Mouse (Mus musculus) gastrocnemius, adult 18-20 months (tissue): Measurements from ENCODE around the gene Hoxd3. TPM values are rescaled to one million over a fixed set of nuclear protein-coding genes. Genes with fewer than 3 reads are reported as not detected.

Source experiments
- DNase-seq: peaks from one replicate; pipeline ENCODE4 v3.0.0; 2021; ENCODE audit warnings: low spot score
- total RNA-seq, 2 experiments: library from RNA; stranded (reverse); gene quantifications; 2 replicates each; pipeline ENCODE4 v1.2.3; 2021

The Hoxd3 gene
- total RNA-seq, 2 experiments from 2014 or later = not detected

DNA sequence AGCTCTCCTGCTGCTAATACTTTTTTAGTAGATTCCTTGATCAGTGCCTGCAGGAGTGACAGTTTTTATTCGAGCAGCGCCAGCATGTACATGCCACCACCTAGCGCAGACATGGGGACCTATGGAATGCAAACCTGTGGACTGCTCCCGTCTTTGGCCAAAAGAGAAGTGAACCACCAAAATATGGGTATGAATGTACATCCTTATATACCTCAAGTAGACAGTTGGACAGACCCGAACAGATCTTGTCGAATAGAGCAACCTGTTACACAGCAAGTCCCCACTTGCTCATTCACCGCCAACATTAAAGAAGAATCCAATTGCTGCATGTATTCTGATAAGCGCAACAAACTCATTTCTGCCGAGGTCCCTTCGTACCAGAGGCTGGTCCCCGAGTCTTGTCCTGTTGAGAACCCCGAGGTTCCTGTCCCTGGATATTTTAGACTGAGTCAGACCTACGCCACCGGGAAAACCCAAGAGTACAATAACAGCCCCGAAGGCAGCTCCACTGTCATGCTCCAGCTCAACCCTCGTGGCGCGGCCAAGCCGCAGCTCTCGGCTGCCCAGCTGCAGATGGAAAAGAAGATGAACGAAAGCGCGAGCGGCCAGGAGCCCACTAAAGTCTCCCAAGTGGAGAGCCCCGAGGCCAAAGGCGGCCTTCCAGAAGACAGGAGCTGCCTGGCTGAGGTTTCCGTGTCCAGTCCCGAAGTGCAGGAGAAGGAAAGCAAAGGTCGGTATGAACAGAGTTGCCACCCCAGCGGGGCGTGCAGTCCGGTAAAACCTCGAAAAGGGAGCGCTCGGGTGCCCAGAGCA is 19.5 kb upstream of the Hoxd3 start:
- DNase-seq = no peak

DNA sequence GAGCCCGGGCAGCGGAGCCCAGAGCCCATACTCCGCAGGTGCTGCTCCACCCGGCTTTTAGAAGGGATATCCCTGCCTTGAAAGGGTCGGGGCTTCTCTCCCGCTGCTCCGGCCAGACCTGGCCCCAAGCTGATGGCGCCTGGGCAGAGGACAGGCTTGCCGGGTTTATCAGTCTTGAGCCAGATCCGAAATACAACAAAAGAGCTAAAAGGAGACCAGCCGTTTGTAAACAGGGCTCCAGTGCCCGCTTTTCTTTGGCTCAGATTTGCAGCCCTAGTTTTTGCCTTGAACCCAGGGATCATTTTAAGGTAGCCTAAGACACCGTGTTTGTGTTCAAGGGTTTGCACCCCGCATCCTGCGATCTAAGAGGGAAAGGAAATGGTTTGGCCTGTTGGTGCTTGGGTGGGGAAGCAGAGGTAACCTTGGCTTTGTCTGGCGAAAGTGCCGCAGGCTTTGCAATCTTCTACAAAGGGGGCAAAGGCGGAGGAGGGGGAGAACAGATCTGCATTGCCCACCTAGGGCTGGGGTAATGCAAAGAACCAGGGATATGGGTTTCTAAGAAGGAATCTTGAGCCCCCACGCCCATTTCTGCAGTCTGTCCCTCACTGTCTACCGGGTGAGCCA is 18.8 kb upstream of the Hoxd3 start:
- DNase-seq = no peak

DNA sequence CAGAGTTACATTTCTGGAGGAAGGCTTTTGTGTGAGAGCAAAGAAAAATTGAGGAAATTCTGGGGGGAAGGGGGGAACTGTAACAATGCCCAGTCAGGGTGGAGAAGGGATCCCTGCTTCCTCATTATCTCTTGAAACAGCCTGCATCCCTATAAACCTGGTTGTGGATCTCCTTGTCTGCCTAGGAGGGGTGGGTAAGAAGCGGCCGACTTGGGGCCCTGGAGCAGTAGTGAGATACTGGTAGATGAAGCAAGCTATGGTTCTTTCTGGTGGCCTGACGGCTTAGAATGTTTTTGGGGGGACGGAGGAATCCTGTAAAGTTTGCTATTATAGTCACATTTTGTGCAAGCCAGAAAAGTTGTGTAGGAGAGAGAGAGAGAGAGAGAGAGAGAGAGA is 18.3 kb upstream of the Hoxd3 start:
- DNase-seq = no peak

DNA sequence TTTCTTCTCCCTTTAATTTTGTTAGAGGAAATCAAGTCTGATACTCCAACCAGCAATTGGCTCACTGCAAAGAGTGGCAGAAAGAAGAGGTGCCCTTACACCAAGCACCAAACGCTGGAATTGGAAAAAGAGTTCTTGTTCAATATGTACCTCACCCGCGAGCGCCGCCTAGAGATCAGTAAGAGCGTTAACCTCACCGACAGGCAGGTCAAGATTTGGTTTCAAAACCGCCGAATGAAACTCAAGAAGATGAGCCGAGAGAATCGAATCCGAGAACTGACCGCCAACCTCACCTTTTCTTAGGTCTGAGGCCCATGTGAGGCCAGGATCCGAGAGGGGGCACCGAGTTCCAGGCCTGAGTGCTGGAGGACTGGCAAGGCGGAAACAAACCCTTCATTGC is 17.7 kb upstream of the Hoxd3 start:
- DNase-seq = no peak

DNA sequence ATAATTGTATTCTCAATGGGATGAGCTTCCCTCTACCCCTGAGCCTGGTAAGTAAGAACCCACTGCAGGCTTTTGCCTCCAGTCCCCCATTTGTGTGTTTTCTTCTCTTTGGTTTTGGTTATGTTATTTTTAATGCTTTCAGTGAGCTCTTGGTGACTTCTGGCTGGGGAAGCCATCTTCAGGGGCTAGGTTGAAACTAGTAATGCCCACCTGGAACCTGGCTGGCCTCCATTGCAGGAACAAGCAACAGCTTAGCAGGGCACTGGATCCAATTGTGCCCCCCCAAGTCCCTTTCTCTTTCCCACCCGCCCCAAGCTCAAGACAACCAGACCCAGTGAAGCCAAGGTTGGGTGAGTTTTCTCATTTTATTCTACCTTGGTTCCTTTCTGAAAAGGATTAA is 16.3 kb upstream of the Hoxd3 start:
- DNase-seq = no peak

DNA sequence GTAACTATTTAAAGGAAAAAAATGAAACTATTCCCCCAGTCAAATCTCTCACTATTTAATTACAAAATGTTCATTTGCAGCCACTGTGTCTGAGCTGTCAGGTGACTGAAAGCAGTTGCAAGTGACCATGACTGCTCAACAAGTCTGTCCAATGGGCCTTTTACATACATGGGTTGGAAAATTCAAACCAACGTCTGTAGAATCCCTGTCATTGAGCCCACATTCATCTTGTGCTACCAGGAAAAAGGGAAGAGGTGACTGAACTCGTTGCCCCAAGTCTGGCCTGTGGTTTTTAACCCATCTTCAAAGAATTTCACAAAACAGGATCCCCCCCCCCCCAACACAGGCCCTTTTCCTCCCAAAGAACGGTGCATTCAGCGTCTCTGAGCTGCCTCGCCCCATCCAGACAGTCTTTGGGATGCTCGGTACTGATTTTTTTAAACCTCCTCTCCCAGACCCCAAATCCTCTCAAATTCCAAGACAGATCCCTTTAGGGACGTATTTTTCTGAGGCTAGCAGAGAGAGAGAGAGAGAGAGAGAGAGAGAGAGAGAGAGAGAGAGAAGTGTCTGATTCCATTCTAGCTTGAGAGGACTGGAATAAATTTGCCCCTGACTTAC is 15.8 kb upstream of the Hoxd3 start:
- DNase-seq = no peak

DNA sequence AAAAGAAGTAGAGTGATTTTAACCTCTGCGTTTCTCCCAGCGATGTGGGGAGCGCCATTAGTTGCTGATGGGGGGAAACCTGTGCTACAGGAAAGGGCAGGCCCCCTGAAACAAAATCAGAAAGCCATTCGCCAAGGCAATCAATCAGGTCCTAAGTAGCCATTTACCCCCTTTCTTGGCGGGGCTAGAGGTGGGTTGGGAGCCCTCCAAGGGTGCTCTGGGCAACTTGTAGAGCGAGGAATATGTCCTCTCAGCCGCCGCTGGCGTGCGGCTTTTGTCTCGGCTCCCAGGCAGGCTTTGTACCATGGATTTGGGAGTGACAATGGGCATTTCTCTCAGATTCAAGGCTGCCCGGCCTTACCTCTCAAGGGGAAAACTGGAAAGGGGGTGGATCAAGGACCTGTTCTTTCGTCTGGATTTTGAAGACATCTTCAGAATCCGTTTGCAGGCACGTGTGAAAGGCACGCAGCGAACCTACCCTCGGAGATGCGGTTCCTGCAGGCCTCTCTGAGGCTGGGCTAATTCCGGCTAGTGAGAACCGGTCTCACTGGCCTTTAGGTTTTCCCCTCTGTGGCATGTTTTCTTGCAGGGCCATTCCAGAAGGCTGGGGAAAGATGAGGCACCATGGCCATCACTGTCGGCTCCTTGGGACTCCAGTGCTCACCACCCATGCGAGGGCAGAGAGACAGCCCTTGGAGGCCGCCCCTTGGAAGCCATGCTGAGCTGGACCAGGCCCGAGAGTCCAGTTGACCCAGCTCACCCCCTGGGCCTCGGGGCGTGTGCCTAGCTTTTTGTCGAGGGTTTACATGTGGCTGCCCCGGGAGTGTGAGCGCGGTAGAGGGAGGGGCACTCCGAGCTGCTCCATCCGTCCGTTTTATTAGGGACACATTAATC is 15.0 kb upstream of the Hoxd3 start:
- DNase-seq = no peak

DNA sequence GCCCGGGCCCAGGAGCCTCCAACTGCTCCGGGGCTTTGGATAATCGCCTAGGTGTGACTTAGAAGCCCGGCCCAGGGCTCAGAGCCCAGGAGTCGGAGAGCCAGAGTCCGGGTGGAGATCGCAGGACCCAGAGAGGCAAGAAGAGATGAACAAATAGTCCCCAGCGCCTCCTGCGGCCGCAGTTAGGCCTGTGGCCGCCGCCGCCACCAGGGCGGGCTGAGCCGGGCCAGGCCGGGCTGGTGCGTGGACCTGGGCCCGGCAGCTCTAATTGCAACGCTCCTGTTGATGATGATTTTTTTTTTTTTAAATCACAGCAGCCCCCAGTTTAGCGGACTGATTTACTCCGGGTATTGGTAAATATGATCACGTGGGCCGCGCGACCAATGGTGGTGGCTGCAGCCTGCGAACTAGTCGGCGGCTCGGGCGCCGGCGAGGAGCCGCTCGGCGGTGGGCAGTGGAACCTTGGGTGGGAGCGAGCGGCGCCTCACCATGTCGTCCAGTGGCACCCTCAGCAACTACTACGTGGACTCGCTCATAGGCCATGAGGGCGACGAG is 14.1 kb upstream of the Hoxd3 start, which contains the start of gene Hoxd9:
Hoxd9 (plus strand) TSS at position 161 of the 555 bp plus-strand sequence.
- peak; percentile 76 for DNase-seq

DNA sequence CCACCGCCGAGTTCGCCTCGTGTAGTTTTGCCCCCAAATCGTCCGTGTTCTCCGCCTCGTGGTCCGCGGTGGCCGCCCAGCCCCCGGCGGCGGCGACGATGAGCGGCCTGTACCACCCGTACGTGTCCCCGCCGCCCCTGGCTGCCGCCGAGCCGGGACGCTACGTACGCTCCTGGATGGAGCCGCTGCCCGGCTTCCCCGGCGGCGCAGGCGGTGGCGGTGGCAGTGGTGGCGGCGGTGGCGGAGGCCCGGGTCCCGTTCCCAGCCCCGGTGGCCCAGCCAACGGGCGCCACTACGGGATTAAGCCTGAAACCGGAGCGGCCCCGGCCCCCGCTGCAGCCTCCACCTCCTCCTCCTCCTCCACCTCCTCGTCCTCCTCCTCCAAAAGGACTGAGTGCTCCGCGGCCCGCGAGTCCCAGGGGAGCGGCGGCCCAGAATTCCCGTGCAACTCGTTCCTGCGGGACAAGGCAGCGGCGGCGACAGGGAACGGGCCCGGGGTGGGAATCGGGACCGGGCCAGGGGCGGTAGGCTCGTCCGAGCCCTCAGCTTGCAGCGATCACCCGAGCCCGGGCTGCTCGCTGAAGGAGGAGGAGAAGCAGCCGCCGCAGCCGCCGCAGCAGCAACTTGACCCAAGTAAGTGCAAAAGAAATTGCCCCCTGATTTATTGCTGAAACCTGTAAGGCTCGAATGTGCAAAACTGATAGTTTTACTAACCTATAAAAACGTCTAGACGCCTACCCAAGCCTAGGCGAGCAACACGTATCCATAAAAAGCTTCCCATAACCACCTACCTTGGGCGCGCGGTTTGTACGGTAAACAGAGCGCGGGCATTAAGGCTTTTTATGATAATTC is 13.3 kb upstream of the Hoxd3 start:
- DNase-seq = peak; percentile 60

DNA sequence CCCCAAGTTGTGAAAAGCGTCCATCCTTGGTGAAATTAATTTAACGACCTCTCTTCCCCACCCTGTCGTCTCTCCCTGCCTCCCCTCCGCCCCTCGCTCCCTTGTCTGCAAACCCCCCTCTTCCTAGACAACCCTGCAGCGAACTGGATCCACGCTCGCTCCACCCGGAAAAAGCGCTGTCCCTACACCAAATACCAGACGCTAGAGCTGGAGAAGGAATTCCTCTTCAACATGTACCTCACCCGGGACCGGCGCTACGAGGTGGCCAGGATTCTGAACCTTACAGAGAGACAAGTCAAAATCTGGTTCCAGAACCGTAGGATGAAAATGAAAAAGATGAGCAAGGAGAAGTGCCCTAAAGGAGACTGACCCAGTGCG is 12.7 kb upstream of the Hoxd3 start:
- no peak for DNase-seq

DNA sequence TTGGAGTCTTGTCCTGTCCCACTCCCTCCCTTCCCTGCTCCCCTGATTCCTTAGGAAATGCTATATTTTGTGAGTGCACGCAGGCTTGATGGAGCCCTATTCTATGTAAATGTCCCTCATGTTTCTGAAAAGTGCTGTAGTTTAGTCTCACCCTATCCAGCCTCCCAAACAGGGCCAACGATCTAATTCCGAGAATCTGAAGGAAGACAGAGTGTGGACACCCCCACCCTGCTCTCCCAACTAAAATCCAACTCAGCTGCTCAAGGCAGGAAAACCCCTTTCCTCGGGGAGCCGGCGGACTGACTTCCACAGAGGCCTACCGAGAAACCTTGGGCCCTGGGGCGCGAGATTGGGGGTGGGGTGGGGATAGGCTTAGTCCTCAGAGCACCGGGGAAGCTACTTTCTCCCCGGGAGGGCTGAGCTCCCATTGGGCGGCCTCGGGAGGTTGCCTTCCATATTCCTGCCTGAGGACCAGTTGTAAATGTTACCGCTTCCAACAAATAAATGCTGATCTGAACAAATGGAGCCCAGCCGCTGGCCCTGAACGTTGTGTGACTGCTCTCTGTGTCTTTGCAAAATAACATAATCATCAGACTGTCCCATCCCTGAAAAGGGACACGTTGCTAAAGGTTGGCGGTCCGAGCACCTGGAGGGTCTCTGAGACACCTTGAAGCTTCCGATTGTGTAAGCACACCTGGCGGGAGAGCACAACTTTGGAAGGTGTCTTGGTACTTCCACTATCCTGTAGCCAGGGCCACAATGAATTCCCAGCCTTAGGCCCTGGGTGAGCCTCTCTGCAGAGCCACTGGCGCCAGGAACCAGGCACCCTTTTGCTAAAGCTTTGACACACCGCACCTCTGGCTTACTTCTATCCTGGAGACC is 11.8 kb upstream of the Hoxd3 start:
- DNase-seq = no peak

DNA sequence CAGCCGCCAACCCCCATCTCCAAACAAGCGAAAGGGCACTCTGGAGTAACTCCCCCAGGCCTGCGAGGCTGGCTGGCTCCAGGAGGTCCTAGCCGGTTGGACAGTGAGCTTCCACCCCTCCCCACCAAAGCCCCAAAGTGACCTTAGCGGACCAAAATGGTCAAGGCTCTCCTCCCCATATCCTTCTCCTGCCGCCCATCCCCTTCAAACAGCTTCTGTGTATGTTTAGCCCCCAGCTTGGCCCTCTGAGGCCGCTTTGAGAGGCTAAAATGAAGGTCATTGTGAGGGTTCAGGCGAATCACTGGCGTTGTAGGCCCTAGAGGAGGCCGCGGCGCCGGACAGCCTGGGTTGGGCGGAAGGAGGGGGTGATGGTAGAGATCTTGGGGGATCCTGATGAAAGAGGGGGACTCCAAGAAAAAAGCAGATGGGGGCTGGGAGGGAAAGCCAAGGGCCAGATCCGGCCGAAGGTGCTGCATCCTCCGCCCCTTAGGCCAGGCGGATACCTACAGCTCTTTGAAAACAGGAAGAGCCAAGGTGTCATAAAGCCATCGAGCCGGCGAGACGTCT is 11.1 kb upstream of the Hoxd3 start:
- no peak for DNase-seq

DNA sequence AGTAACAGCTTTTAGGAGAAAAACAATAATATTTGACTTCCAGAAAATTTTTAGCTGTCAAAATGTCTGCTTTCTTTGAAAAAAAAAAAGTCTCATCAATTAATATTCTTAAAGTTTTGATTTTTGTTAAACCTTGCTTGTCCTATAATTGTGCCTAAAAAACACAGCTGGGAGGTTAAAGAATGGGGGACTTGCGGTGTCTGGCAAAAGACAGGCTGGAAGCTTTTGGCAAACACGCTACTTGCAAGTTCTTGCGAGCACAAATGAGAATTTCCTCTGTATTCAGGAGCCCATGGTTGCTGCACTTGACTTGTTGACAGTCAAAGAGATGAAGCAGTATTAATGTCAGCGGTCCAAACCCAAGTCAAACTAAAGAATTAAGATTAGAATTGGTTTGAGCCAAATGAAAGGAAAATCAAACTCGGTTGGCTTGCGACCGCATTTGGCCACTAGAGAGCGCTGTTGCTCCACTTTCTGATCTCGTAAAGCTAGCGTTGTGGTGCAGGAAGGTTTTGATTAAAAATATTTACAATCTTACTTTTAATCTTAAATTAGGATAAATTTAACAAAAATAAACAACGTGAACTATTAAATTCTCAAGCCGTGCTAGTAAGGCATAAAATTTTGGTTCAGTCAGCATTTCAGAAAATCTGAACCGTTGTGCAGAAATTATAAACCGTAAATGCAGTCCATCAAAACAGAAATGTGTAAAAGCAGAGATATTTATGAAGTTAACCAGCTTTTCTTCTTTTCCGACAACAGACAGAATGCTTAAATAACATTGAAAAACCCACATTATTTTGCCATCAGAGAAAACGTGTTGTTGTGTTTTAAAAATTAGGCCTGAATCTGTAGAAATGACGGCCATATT is 9.5 kb upstream of the Hoxd3 start:
- peak; percentile 77 for DNase-seq

DNA sequence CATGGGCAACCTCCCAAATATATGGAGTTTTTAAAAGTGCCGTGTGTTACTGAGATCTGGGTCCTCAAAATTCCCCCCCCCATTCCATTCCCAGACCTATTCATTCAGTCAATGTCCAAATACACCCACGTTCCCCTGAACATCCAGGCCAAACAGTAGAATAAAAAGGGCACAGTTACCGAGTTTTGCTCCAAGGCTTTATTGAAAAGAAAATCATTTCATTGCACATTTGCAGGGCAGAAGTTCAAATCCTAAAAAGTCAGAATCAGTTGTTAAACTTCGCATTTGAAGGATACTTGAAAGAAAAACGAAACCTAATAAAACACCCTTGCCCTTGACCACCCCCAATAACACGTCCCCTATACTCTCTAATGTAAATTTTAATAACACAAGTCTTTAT is 8.9 kb upstream of the Hoxd3 start:
- DNase-seq = no peak

DNA sequence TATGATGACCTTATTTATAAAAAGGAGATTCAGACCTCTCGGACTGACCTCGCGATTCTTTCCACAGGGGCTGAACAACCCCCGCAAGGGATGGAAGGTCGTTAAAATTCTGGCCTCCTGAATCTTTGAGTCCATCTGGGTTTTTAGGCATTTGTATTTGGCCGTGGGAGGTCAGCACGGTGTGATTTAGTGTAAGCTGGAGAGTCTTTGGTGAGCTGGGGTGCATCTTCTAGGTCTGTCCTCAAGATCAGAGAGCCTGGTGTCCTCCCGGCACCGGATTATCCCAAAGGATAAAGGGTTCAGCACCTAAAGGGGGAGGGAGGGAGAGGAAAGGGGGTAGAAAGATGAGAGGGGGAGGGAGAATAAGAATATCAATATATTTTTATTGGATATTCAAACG is 8.4 kb upstream of the Hoxd3 start:
- no peak for DNase-seq

DNA sequence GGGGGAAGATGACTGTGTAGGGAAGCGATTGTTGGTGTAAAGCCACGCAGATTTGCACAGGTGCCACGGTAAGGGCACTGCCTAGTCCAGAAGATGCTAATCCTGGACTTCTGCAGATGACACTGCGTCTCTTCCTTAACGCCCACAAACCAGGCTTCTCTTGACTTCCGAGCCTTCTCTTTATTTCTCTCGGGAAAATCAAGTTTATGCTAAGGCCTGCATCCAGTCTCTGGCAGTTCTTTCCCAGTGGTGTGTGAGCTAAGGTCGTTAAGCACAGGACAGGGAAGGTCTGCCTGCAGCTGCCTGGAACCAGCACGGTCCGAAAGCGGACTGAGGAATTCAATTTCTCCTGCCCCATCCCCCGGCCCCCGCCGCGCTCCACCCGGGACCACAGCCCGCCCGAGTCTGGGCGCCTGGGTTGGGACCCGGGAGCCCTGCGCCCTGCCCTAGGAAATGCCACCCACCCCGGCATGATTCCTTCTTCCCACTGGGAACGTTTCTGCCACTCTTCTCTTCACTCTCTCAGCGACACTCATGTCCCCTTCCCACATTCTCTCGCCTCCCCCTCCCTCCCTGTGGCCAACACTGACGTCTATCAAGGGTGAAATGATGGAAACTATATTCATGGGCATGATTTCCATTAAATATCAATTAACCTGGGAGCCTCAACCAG is 7.9 kb upstream of the Hoxd3 start:
- DNase-seq = no peak

DNA sequence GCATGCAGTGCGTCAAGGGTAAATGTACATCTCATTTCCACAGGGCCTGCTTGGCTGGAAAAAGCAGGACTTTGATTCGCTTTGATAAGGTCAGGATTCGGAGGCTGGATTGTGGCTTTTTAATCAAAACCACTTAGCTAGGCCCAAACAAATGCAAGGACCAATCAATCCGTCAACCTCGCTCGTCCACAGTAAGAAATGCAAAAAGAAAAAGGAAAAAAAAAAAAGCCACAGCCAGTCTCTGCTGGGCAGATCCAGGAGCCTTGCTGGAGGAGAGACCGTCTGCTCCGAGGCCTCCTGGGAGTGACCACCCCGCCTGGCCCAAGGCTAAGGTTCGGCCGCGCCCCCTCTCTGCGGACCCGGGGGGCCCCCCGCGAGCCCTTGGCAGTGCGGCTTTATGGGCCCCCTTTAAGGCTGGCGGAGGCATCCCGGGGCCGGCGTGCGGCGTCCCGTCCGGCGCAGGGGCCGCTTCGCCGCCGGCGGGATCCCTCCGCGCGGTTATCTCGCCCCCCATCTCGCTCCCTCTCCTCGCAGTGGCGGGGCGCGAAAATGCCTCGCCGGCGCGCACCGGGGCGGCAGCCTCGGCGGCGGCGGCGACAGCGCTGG is 7.2 kb upstream of the Hoxd3 start, which contains the start of gene Hoxd8:
Hoxd8 (plus strand) TSS at position 223 of the 606 bp plus-strand sequence.
- peak; percentile 59 for DNase-seq
